Mouse (Mus musculus) lung, embryonic 15.5 days (tissue): Measurements from ENCODE around the gene Arfgef2. TPM values are rescaled to one million over a fixed set of nuclear protein-coding genes. Genes with fewer than 3 reads are reported as not detected.

Source experiments
- ATAC-seq: fragments of 200-750 bp; cut with Nextera tagmentation; 2 replicates; pipeline ENCODE4 v1.8.0; 2017; ENCODE audit warnings: moderate number of reproducible peaks, borderline replicate concordance; ENCODE audit not compliant: low FRiP score, low TSS enrichment; ENCODE audit errors: extremely low read depth
- H3K27ac ChIP-seq: fragments of 300-500 bp; sonication (generic); 2 replicates; pipeline ENCODE4 v1.5.1; 2015; ENCODE audit warnings: moderate library complexity, mild to moderate bottlenecking, inconsistent platforms
- H3K27me3 ChIP-seq: fragments of 300-500 bp; sonication (generic); 2 replicates; pipeline ENCODE4 v1.6.1; 2015; ENCODE audit warnings: inconsistent platforms
- H3K36me3 ChIP-seq: fragments of 300-500 bp; sonication (generic); 2 replicates; pipeline ENCODE4 v1.6.1; 2015; ENCODE audit warnings: inconsistent platforms
- H3K4me1 ChIP-seq: fragments of 300-500 bp; sonication (generic); 2 replicates; pipeline ENCODE4 v1.6.1; 2015; ENCODE audit warnings: inconsistent platforms
- H3K4me2 ChIP-seq: fragments of 300-500 bp; sonication (generic); 2 replicates; pipeline ENCODE4 v1.6.1; 2015; ENCODE audit warnings: inconsistent platforms, mild to moderate bottlenecking, moderate library complexity
- H3K4me3 ChIP-seq: fragments of 300-500 bp; sonication (generic); 2 replicates; pipeline ENCODE4 v1.5.1; 2015; ENCODE audit warnings: mild to moderate bottlenecking, inconsistent platforms
- H3K9ac ChIP-seq: fragments of 300-500 bp; sonication (generic); 2 replicates; pipeline ENCODE4 v1.6.1; 2015; ENCODE audit warnings: inconsistent platforms
- H3K9me3 ChIP-seq: fragments of 300-500 bp; sonication (generic); 2 replicates; pipeline ENCODE4 v1.6.1; 2016; ENCODE audit warnings: inconsistent platforms
- WGBS: fragments of 180-500 bp; shearing (Covaris S2); methylation state at CpG from one replicate; pipeline ENCODE4 v1.1.7; 2015; 5-methylcytosine and 5-hydroxymethylcytosine counted together
- polyA plus RNA-seq: library from polyadenylated mRNA; unstranded; fragments of >200 nt; fragmentation: Nextera tagmentation; extraction: Ambion mirVana; gene quantifications from 2 replicates; pipeline ENCODE4 v1.2.1, GENCODE M21; 2015

Gene Arfgef2
- 4.2 and 5.0 TPM in 2 replicates for polyA plus RNA-seq

- Histone ChIP-seq H3K4me2 (peak within 1 kb of the TSS; percentile 79), H3K4me1 (peaks cover 17% of the 10 kb centered on the region; the same call in 1 of the 2 replicates), H3K9me3 (no peaks in the 10 kb centered on the region), H3K36me3 (no peaks in the 10 kb centered on the region), H3K27me3 (no peaks in the 10 kb centered on the region), H3K27ac (peak within 1 kb of the TSS; percentile 72), H3K4me3 (peak within 1 kb of the TSS; percentile 77), H3K9ac (peak within 1 kb of the TSS; percentile 68)
- under 1% methylated on average over 73 of the region's 76 CpGs for whole genome bisulfite sequencing
- peak; percentile 92 for ATAC-seq
Observed at GRCm38 (mm10) chr2:166805250-166806172, at the start of gene Arfgef2. Gene Arfgef2, plus strand, starts transcription at chr2:166805588.

DNA sequence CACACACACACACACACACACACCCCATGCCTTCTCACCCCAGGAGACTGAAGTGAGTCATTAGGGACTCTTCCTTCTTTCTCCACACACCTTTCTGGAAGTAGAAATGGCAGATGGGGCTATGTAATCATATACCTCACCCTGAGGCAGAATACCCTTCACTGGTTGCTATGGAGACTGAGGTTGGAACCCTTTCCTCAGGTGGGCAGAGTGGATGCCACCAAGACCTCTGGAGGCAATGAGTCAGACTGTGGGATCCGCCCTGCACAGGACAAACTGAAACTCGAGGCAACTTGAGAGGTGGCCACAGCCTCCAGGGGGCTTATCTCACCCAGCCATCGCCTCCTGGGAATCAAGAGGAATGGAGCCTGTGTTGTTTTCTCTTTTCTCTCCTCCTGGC is 47.4 kb upstream of the Arfgef2 start:
- Histone ChIP-seq H3K27ac (no peak overlapping the region), H3K9me3 (no peaks in the 10 kb centered on the region), H3K36me3 (no peaks in the 10 kb centered on the region), H3K4me2 (no peak overlapping the region), H3K4me3 (no peak overlapping the region), H3K9ac (no peak overlapping the region), H3K27me3 (no peaks in the 10 kb centered on the region), H3K4me1 (no peaks in the 10 kb centered on the region)
- WGBS: 5% methylated on average over 3 of the region's 3 CpGs
- no peak for ATAC-seq

- ATAC-seq: no peak
- WGBS: 38% methylated on average over 5 of the region's 5 CpGs
Observed at GRCm38 (mm10) chr2:166764051-166764450, 41.3 kb upstream of the Arfgef2 start.

GRCm38 (mm10) chr2:166767591-166767990 is 37.8 kb upstream of the Arfgef2 start:
- Histone ChIP-seq H3K4me1 (no peaks in the 10 kb centered on the region), H3K4me3 (no peak overlapping the region), H3K4me2 (no peak overlapping the region), H3K9ac (no peak overlapping the region), H3K27me3 (no peaks in the 10 kb centered on the region), H3K36me3 (no peaks in the 10 kb centered on the region), H3K9me3 (no peaks in the 10 kb centered on the region), H3K27ac (no peak overlapping the region)
- WGBS: 72% methylated on average over 9 of the region's 9 CpGs
- ATAC-seq: no peak

More at GRCm38 (mm10) chr2:166764051-166764450, 41.3 kb upstream of the Arfgef2 start:
- H3K4me3 ChIP-seq: no peak overlapping the region
- no peak overlapping the region for H3K27ac ChIP-seq
- H3K36me3 ChIP-seq: no peaks in the 10 kb centered on the region
- no peaks in the 10 kb centered on the region for H3K4me1 ChIP-seq
- no peaks in the 10 kb centered on the region for H3K27me3 ChIP-seq
- H3K9ac ChIP-seq: no peak overlapping the region
- H3K9me3 ChIP-seq: no peaks in the 10 kb centered on the region
- H3K4me2 ChIP-seq: no peak overlapping the region

DNA sequence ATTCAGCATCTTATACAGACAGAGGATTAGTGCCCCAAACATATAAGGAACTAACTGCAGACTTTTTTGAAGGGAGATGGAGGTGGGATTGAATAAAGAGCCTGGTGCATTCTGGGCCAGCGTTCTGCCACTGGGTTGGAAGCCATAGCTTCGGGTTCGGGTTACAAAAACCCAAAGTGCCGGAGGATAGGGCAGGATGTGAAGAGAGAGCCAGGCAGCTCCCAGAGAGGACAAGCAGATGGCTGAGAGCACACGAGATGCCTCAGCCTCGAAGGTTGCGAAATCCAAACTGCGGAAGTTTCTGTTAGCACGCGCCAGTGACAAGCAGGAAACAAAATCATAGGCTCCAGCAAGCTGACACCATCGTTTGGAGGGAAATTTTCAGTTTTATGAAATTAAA is 34.0 kb upstream of the Arfgef2 start:
- H3K4me1 ChIP-seq: no peaks in the 10 kb centered on the region
- H3K9me3 ChIP-seq: no peaks in the 10 kb centered on the region
- no peak overlapping the region for H3K4me3 ChIP-seq
- H3K36me3 ChIP-seq: no peaks in the 10 kb centered on the region
- 28% methylated on average over 11 of the region's 11 CpGs for WGBS
- H3K4me2 ChIP-seq: no peak overlapping the region
- peak; percentile 83; the same call in 1 of the 2 replicates for ATAC-seq
- H3K27me3 ChIP-seq: no peaks in the 10 kb centered on the region
- H3K27ac ChIP-seq: peak overlapping the region; percentile 45; the same call in 1 of the 2 replicates
- H3K9ac ChIP-seq: no peak overlapping the region

GRCm38 (mm10) chr2:166773587-166773986 is 31.8 kb upstream of the Arfgef2 start:
- Histone ChIP-seq H3K27me3 (no peaks in the 10 kb centered on the region), H3K4me3 (no peak overlapping the region), H3K4me2 (no peak overlapping the region), H3K9me3 (no peaks in the 10 kb centered on the region), H3K36me3 (no peaks in the 10 kb centered on the region), H3K27ac (no peak overlapping the region), H3K4me1 (no peaks in the 10 kb centered on the region), H3K9ac (no peak overlapping the region)
- 78% methylated on average over 10 of the region's 10 CpGs for whole genome bisulfite sequencing
- no peak for ATAC-seq

DNA sequence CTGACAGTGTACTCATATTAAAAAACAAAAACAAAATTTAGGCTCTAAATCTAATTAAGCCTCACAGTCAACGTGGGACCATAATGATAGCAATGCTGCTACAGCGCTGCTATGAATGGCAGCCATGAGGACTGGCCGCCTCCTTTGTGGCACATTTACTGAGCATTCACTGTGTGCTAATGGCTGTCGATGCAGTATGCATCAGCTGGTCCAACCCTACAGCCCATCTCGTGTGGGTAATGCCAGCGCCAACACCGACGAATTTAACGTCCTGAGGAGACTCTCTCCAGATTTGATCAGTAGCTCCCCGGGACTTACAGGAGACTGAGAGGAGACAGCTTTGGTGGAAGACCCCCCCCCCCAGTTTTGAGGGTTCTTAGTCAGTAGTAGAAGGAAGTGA is 31.1 kb upstream of the Arfgef2 start:
- Histone ChIP-seq H3K9ac (no peak overlapping the region), H3K27ac (no peak overlapping the region), H3K4me3 (no peak overlapping the region), H3K4me2 (no peak overlapping the region), H3K9me3 (no peaks in the 10 kb centered on the region), H3K27me3 (no peaks in the 10 kb centered on the region), H3K36me3 (no peaks in the 10 kb centered on the region), H3K4me1 (no peaks in the 10 kb centered on the region)
- ATAC-seq: no peak
- WGBS: 84% methylated on average over 10 of the region's 10 CpGs

GRCm38 (mm10) chr2:166775357-166775893 is 30.0 kb upstream of the Arfgef2 start:
- Histone ChIP-seq H3K4me3 (no peak overlapping the region), H3K4me2 (no peak overlapping the region), H3K9me3 (no peaks in the 10 kb centered on the region), H3K27me3 (no peaks in the 10 kb centered on the region), H3K4me1 (no peaks in the 10 kb centered on the region), H3K9ac (no peak overlapping the region), H3K27ac (no peak overlapping the region), H3K36me3 (no peaks in the 10 kb centered on the region)
- 74% methylated on average over 11 of the region's 11 CpGs for WGBS
- ATAC-seq: no peak

DNA sequence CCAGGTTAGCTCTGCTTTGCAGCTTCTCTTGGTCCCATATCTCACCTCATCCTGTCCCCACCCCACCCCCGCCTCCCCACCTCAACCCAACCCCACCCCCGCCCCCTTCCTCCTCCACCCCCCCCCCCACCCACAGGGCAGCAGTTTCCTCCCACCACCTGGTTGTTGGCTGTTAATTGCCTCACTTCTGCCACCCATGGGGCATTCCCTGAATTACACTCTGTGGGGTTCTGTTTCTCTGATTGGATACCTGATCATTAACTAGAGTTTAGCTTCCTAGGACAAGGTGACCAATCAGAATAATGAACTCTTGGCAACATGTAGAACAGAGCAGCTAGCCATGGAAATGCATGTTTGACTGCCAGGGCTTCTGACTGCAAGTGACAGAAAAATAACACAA is 29.1 kb upstream of the Arfgef2 start:
- Histone ChIP-seq H3K4me1 (no peaks in the 10 kb centered on the region), H3K36me3 (no peaks in the 10 kb centered on the region), H3K9me3 (no peaks in the 10 kb centered on the region), H3K27ac (no peak overlapping the region), H3K4me3 (no peak overlapping the region), H3K9ac (no peak overlapping the region), H3K4me2 (no peak overlapping the region), H3K27me3 (no peaks in the 10 kb centered on the region)
- 10% methylated on average over 2 of the region's 2 CpGs for WGBS
- no peak for ATAC-seq

- Histone ChIP-seq H3K9me3 (no peaks in the 10 kb centered on the region), H3K4me3 (no peak overlapping the region), H3K36me3 (no peaks in the 10 kb centered on the region), H3K4me1 (no peaks in the 10 kb centered on the region), H3K4me2 (no peak overlapping the region), H3K27me3 (no peaks in the 10 kb centered on the region), H3K27ac (no peak overlapping the region), H3K9ac (no peak overlapping the region)
- ATAC-seq: no peak
- 72% methylated on average over 8 of the region's 8 CpGs for WGBS
Observed at GRCm38 (mm10) chr2:166779956-166780355, 25.4 kb upstream of the Arfgef2 start.

- Histone ChIP-seq H3K4me3 (no peak overlapping the region), H3K9me3 (no peaks in the 10 kb centered on the region), H3K36me3 (no peaks in the 10 kb centered on the region), H3K27ac (no peak overlapping the region), H3K4me1 (peaks cover 4% of the 10 kb centered on the region), H3K27me3 (no peaks in the 10 kb centered on the region), H3K4me2 (no peak overlapping the region), H3K9ac (no peak overlapping the region)
- ATAC-seq: no peak; the same call in 1 of the 2 replicates
- 13% methylated on average over 9 of the region's 9 CpGs for WGBS
Observed at GRCm38 (mm10) chr2:166780980-166781578, 24.3 kb upstream of the Arfgef2 start.

GRCm38 (mm10) chr2:166784376-166784775 is 21.0 kb upstream of the Arfgef2 start:
- no peak for ATAC-seq
- Histone ChIP-seq H3K9me3 (no peaks in the 10 kb centered on the region), H3K4me1 (peaks cover 9% of the 10 kb centered on the region), H3K4me3 (no peak overlapping the region), H3K9ac (no peak overlapping the region), H3K27ac (no peak overlapping the region), H3K4me2 (no peak overlapping the region), H3K36me3 (no peaks in the 10 kb centered on the region), H3K27me3 (no peaks in the 10 kb centered on the region)
- WGBS: 76% methylated on average over 6 of the region's 6 CpGs
